Mouse (Mus musculus) ES-E14 (cell line): Measurements from ENCODE around the gene Shisa2. TPM values are rescaled to one million over a fixed set of nuclear protein-coding genes. Genes with fewer than 3 reads are reported as not detected.

ENCODE experiments used
- DNase-seq: peaks from one replicate; pipeline ENCODE4 v3.0.0-alpha.2; 2013; ENCODE audit warnings: low read depth, low spot score
- H3K27ac ChIP-seq: 2 replicates; pipeline ENCODE4 v1.5.1; 2012; ENCODE audit warnings: low read depth, mild to moderate bottlenecking, low read length, moderate library complexity, mixed read lengths; ENCODE audit not compliant: poor library complexity, insufficient read depth, severe bottlenecking
- H3K36me3 ChIP-seq: 2 replicates; pipeline ENCODE4 v1.6.1; 2012; ENCODE audit warnings: mild to moderate bottlenecking, low read length, moderate library complexity, mixed read lengths; ENCODE audit not compliant: control insufficient read depth, poor library complexity, insufficient read depth, severe bottlenecking
- H3K4me1 ChIP-seq, 2 experiments: fragments of 150-350 bp in 1 of 2; sonication (generic) in 1 of 2; 2 replicates each; pipeline ENCODE4 v1.6.1; 2012; ENCODE audit warnings: low read length in 2 of 2, mild to moderate bottlenecking in 1 of 2, mixed read lengths in 1 of 2; ENCODE audit not compliant: control insufficient read depth in 2 of 2, insufficient read depth in 2 of 2, poor library complexity in 1 of 2
- H3K4me3 ChIP-seq, 2 experiments: fragments of 150-350 bp in 1 of 2; sonication (generic) in 1 of 2; 2 replicates each; pipeline ENCODE4 v1.5.1; 2012; ENCODE audit warnings: low read length in 2 of 2, low read depth in 1 of 2, mild to moderate bottlenecking in 1 of 2, mixed read lengths in 1 of 2; ENCODE audit not compliant: insufficient read depth in 1 of 2, poor library complexity in 1 of 2, severe bottlenecking in 1 of 2
- H3K9ac ChIP-seq: 2 replicates; pipeline ENCODE4 v1.6.1; 2012; ENCODE audit warnings: low read depth, mild to moderate bottlenecking, low read length, mixed read lengths; ENCODE audit not compliant: poor library complexity, insufficient read depth, severe bottlenecking
- H3K9me3 ChIP-seq: fragments of 150-350 bp; sonication (generic); 2 replicates; pipeline ENCODE4 v1.6.1; 2012; ENCODE audit warnings: low read depth, mild to moderate bottlenecking, low read length; ENCODE audit not compliant: control insufficient read depth, insufficient read depth
- CHD2 ChIP-seq: IDR thresholded peaks from 2 replicates; pipeline ENCODE4 v1.6.1; 2014; ENCODE audit warnings: mild to moderate bottlenecking, low read depth, low read length, inconsistent platforms
- HCFC1 ChIP-seq: IDR thresholded peaks from 2 replicates; pipeline ENCODE4 v1.6.1; 2012; ENCODE audit warnings: low read length, inconsistent platforms, borderline replicate concordance; ENCODE audit not compliant: insufficient read depth
- MAFK ChIP-seq: IDR thresholded peaks from 2 replicates; pipeline ENCODE4 v1.6.1; 2014; ENCODE audit warnings: mild to moderate bottlenecking, low read depth, low read length, inconsistent platforms; ENCODE audit not compliant: insufficient read depth
- ZC3H11A ChIP-seq: IDR thresholded peaks from 2 replicates; pipeline ENCODE4 v1.6.1; 2012; ENCODE audit warnings: low read depth, mild to moderate bottlenecking, inconsistent platforms, low read length, borderline replicate concordance
- ZNF384 ChIP-seq: IDR thresholded peaks from 2 replicates; pipeline ENCODE4 v1.6.1; 2012; ENCODE audit warnings: low read depth, low read length, inconsistent platforms
- in situ Hi-C, 2 experiments: fragments of 600-800 bp; cut with MboI; formaldehyde crosslinking; loops; one replicate each; pipeline ENCODE4 v1.15.1; 2025; ENCODE audit warnings: low sequenced_read_pairs in 2 of 2, inconsistent platforms in 1 of 2; ENCODE audit not compliant: unreplicated experiment in 2 of 2
- total RNA-seq: library from RNA; depleted of rRNA; stranded (reverse); fragments of 300-350 nt; gene quantifications from 2 replicates; pipeline ENCODE4 v1.2.3, GENCODE M21; 2012

The Shisa2 gene
- total RNA-seq, 1 experiment: 3.8 TPM

GRCm38 (mm10) chr14:59616802-59617201, 8.3 kb upstream of the Shisa2 start:
- in situ Hi-C loops: no loop called here
- no peak for DNase-seq
- Histone ChIP-seq H3K4me3 (no peak overlapping the region), H3K9me3 (no peaks in the 10 kb centered on the region), H3K36me3 (no peaks in the 10 kb centered on the region), H3K9ac (no peak overlapping the region), H3K27ac (no peak overlapping the region), H3K4me1 (no peaks in the 10 kb centered on the region)
- TF ChIP-seq MAFK (no peak), ZNF384 (no peak), ZC3H11A (no peak), HCFC1 (no peak), CHD2 (no peak)

- peaks cover 4 to 6% of the 10 kb centered on the region in 2 experiments; a peak in 3 of 4 replicates for H3K4me1 ChIP-seq
- TF ChIP-seq ZNF384 (no peak), MAFK (no peak), CHD2 (no peak), HCFC1 (no peak), ZC3H11A (no peak)
- H3K4me3 ChIP-seq: no peak overlapping the region
- no peak overlapping the region for H3K9ac ChIP-seq
- in situ Hi-C loops: loop anchor here in 1 of 2 experiments (5.0 kb wide), 1 partner anchor 108 kb away; no protein-coding TSS in a partner anchor
- H3K27ac ChIP-seq: no peak overlapping the region; the same call in 1 of the 2 replicates
- H3K9me3 ChIP-seq: no peaks in the 10 kb centered on the region
- DNase-seq: no peak
- no peaks in the 10 kb centered on the region; the same call in 1 of the 2 replicates for H3K36me3 ChIP-seq
Measured at GRCm38 (mm10) chr14:59624326-59624885, 702 bp upstream of the Shisa2 start.

GRCm38 (mm10) chr14:59625806-59626364, 777 bp downstream of the Shisa2 start:
- no peak for TF ChIP-seq ZNF384
- no peak for TF ChIP-seq CHD2
- no peak for TF ChIP-seq MAFK
- TF ChIP-seq ZC3H11A: no peak
- no peak for TF ChIP-seq HCFC1
- peak overlapping the region; percentile 74 for H3K9ac ChIP-seq
- H3K4me1 ChIP-seq: peaks cover 4 to 6% of the 10 kb centered on the region in 2 experiments; a peak in 3 of 4 replicates
- no peak for DNase-seq
- H3K4me3 ChIP-seq: peak overlapping the region; percentile 74 to 78
- in situ Hi-C loops: no loop called here
- no peak overlapping the region for H3K27ac ChIP-seq
- H3K36me3 ChIP-seq: peaks cover 8% of the 10 kb centered on the region; the same call in 1 of the 2 replicates
- no peaks in the 10 kb centered on the region for H3K9me3 ChIP-seq

- in situ Hi-C loops: no loop called here
- peak overlapping the region; percentile 74 to 78 for H3K4me3 ChIP-seq
- H3K4me1 ChIP-seq: peaks cover 4 to 6% of the 10 kb centered on the region in 2 experiments; a peak in 3 of 4 replicates
- H3K27ac ChIP-seq: no peak overlapping the region
- H3K9me3 ChIP-seq: no peaks in the 10 kb centered on the region
- H3K9ac ChIP-seq: no peak overlapping the region; the same call in 1 of the 2 replicates
- DNase-seq: no peak
- TF ChIP-seq ZNF384 (no peak), HCFC1 (no peak), MAFK (no peak), ZC3H11A (no peak), CHD2 (no peak)
- H3K36me3 ChIP-seq: peaks cover 8% of the 10 kb centered on the region; the same call in 1 of the 2 replicates
Measured at GRCm38 (mm10) chr14:59626711-59627110, 1.6 kb downstream of the Shisa2 start.
